Mouse (Mus musculus) heart, embryonic 12.5 days (tissue): ENCODE data around the gene Pram1. TPM values are rescaled to one million over a fixed set of nuclear protein-coding genes. Genes with fewer than 3 reads are reported as not detected.

Source experiments
- ATAC-seq: fragments of 200-750 bp; cut with Nextera tagmentation; 2 replicates; pipeline ENCODE4 v1.8.0; 2017; ENCODE audit warnings: moderate TSS enrichment, moderate library complexity; ENCODE audit not compliant: insufficient number of reproducible peaks, low FRiP score
- H3K27ac ChIP-seq: fragments of 300-500 bp; sonication (generic); 2 replicates; pipeline ENCODE4 v1.5.1; 2016; ENCODE audit warnings: mild to moderate bottlenecking, moderate library complexity; ENCODE audit not compliant: poor library complexity, severe bottlenecking
- H3K27me3 ChIP-seq: fragments of 300-500 bp; sonication (generic); replicated peaks from 2 replicates; pipeline ENCODE4 v1.6.1; 2016; ENCODE audit warnings: mild to moderate bottlenecking, moderate library complexity
- H3K36me3 ChIP-seq: fragments of 300-500 bp; sonication (generic); 2 replicates; pipeline ENCODE4 v1.6.1; 2016; ENCODE audit warnings: mild to moderate bottlenecking, moderate library complexity
- H3K4me1 ChIP-seq: fragments of 300-500 bp; sonication (generic); replicated peaks from 2 replicates; pipeline ENCODE4 v1.6.1; 2016; ENCODE audit warnings: mild to moderate bottlenecking
- H3K4me2 ChIP-seq: fragments of 300-500 bp; sonication (generic); 2 replicates; pipeline ENCODE4 v1.6.1; 2016; ENCODE audit warnings: mild to moderate bottlenecking, moderate library complexity
- H3K4me3 ChIP-seq: fragments of 300-500 bp; sonication (generic); 2 replicates; pipeline ENCODE4 v1.5.1; 2016; ENCODE audit warnings: mild to moderate bottlenecking
- H3K9ac ChIP-seq: fragments of 300-500 bp; sonication (generic); 2 replicates; pipeline ENCODE4 v1.6.1; 2016; ENCODE audit warnings: mild to moderate bottlenecking, moderate library complexity
- H3K9me3 ChIP-seq: fragments of 300-500 bp; sonication (generic); replicated peaks from 2 replicates; pipeline ENCODE4 v1.6.1; 2016; ENCODE audit warnings: mild to moderate bottlenecking, moderate library complexity
- WGBS: fragments of 180-500 bp; shearing (Covaris S2); methylation state at CpG from one replicate; pipeline ENCODE4 v1.1.7; 2016; 5-methylcytosine and 5-hydroxymethylcytosine counted together
- polyA plus RNA-seq: library from polyadenylated mRNA; unstranded; fragments of >200 nt; fragmentation: Nextera tagmentation; extraction: Ambion mirVana; gene quantifications from 2 replicates; pipeline ENCODE4 v1.2.1, GENCODE M21; 2016

The Pram1 gene
- polyA plus RNA-seq, 1 experiment from 2014 or later, result 0.14 TPM

GRCm38 (mm10) chr17:33629487-33630125 lies 8.2 kb upstream of the Pram1 start:
- peak; percentile 59 for ATAC-seq
- WGBS, result 51% methylated on average over 12 of the region's 12 CpGs
- H3K36me3 ChIP-seq, result peaks cover 38% of the 10 kb centered on the region

DNA sequence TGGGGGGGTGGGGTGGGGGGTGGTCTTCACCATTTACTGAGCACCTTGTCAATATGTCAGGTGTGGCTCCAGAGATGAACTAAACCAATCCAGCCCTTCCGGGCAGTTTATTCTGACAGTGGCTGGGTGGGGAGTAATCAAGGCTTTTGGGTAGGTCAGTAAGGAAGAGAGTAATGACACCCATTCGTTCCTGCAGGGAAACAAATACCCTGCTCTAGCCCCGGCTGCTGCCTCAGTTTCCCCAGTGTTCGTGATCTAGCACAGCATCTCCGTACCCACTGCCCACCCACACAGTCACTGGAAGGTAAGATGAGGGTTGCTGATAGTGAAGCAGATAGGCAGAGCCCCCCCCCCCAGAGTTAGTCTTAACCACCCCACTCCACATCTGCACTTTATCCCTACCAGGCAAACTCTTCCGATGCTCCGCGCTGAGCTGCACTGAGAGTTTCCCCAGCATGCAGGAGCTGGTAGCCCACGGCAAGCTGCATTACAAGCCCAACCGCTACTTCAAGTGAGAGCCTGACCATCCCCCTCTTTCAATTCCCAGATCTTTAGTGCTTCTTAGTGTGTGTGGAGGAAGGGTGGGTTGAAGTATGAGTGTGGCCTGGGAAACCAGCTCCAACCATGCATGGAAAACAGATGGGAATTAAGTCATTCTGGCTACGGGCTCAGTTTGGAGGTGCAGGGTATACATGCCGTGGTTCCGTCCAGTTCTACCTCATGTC lies 7.5 kb upstream of the Pram1 start:
- WGBS, result 75% methylated on average over 13 of the region's 13 CpGs
- peak overlapping the region; percentile 80; the same call in 1 of the 2 replicates for H3K4me3 ChIP-seq

More at GRCm38 (mm10) chr17:33629487-33630125, 8.2 kb upstream of the Pram1 start:
- Histone ChIP-seq H3K27me3 (no peaks in the 10 kb centered on the region), H3K9ac (peak overlapping the region; percentile 84), H3K9me3 (no peaks in the 10 kb centered on the region), H3K4me2 (peak overlapping the region; percentile 74), H3K4me1 (peaks cover 17% of the 10 kb centered on the region), H3K27ac (peak overlapping the region; percentile 98), H3K4me3 (peak overlapping the region; percentile 80)

DNA sequence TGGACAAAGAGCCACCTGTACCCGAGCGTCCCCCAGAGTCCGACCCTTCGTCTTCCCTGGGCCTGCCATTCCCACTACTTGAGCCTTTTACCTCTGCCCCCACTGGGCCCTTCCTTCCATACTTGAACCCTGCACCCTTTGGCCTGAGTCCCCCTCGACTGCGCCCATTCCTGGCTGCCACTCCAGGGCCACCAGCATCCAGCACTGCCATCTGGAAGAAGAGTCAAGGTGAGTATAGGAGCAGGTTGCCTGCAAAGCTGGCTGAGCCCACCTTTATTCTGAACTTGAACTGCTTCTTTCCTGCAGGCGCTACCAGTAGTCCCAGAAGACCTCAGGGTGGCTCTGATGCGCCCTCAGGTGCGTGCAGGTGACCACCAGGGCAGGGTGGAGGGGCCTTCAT lies 6.6 kb upstream of the Pram1 start:
- Histone ChIP-seq H3K4me1 (peaks cover 17% of the 10 kb centered on the region), H3K4me2 (no peak overlapping the region), H3K36me3 (peaks cover 38% of the 10 kb centered on the region), H3K27me3 (no peaks in the 10 kb centered on the region), H3K4me3 (no peak overlapping the region), H3K9me3 (no peaks in the 10 kb centered on the region), H3K9ac (no peak overlapping the region), H3K27ac (no peak overlapping the region)
- no peak for ATAC-seq
- 97% methylated on average over 9 of the region's 9 CpGs for WGBS

More for the DNA sequence above, 7.5 kb upstream of the Pram1 start:
- H3K9ac ChIP-seq, result 0 out of 2 replicates have a peak overlapping the region, but pooled peaks have one; percentile 84
- no peak for ATAC-seq
- H3K9me3 ChIP-seq, result no peaks in the 10 kb centered on the region
- H3K36me3 ChIP-seq, result peaks cover 38% of the 10 kb centered on the region
- H3K4me1 ChIP-seq, result peaks cover 17% of the 10 kb centered on the region
- H3K27me3 ChIP-seq, result no peaks in the 10 kb centered on the region
- H3K27ac ChIP-seq, result no peak overlapping the region
- H3K4me2 ChIP-seq, result peak overlapping the region; percentile 74

DNA sequence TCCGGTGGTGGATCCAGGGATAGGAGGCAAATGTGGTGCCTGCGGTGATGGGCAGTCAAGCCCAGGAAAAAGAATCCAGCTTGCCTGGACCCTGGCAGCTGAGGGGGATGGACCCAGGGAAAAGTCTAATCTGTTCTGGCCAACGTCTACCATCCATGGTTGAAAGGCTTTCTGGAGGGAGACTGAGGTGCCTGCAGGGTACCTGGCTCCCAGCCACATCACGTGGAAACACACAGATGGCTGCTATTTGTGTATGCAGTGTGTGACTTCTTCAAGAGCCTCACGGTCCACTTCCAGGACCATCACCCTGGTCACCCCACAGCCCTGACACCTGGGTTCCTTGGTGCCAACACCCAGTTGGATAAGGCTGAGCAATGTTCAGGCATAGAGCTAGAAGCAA lies 6.1 kb upstream of the Pram1 start:
- peaks cover 17% of the 10 kb centered on the region for H3K4me1 ChIP-seq
- WGBS, result 80% methylated on average over 5 of the region's 5 CpGs

DNA sequence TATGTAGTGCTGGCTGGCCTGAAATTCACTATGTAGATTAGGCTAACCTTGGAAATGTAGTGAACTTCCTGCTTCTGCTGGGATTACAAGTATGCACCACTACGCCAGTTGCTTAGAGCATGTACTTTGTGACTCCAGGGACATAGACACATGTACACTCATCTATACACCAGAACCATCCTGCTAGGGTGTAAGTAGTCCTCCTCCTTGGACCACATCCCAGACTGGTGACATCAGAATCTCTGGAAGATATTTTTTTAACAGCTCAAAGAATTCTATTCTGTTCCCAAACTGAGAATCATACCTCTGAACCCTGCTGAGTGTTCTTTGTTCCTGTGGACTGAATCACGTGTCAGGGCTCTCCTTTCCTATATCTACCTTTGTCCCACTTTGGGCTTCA lies 818 bp upstream of the Pram1 start:
- no peak overlapping the region for H3K9ac ChIP-seq
- H3K9me3 ChIP-seq, result no peaks in the 10 kb centered on the region
- 80% methylated on average over 2 of the region's 2 CpGs for WGBS
- H3K36me3 ChIP-seq, result peaks cover 37% of the 10 kb centered on the region
- H3K27ac ChIP-seq, result no peak overlapping the region
- H3K4me2 ChIP-seq, result no peak overlapping the region
- no peaks in the 10 kb centered on the region; the same call in 1 of the 2 replicates for H3K4me1 ChIP-seq
- no peaks in the 10 kb centered on the region for H3K27me3 ChIP-seq
- no peak overlapping the region for H3K4me3 ChIP-seq
- no peak for ATAC-seq

More for the DNA sequence above, 6.1 kb upstream of the Pram1 start:
- H3K27ac ChIP-seq, result no peak overlapping the region
- peaks cover 38% of the 10 kb centered on the region for H3K36me3 ChIP-seq
- H3K4me3 ChIP-seq, result no peak overlapping the region
- no peaks in the 10 kb centered on the region for H3K27me3 ChIP-seq
- ATAC-seq, result no peak
- H3K9me3 ChIP-seq, result no peaks in the 10 kb centered on the region
- no peak overlapping the region for H3K9ac ChIP-seq
- H3K4me2 ChIP-seq, result no peak overlapping the region

DNA sequence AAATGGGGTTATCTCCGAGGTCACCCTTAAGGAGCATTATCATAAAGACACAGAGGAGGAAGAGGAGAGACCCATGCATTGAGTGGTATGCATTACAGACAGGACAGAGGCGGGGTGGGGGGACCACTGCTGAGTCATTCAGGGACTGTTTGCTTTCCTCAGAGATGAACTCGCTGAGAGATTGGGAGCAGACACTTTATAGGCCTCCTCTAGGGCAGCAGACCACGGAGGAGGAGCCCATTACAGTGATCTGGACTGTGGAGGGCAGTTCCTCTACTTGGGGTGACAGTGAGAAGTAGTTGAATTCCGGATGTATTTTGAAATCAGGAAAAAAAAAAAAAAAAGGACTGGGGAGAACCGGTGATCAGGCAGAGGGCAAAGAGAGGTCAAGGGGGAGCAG lies 1.9 kb downstream of the Pram1 start:
- Histone ChIP-seq H3K27ac (no peak overlapping the region), H3K4me2 (no peak overlapping the region), H3K9ac (no peak overlapping the region), H3K9me3 (no peaks in the 10 kb centered on the region), H3K4me1 (no peaks in the 10 kb centered on the region; the same call in 1 of the 2 replicates), H3K36me3 (peaks cover 47% of the 10 kb centered on the region), H3K27me3 (no peaks in the 10 kb centered on the region), H3K4me3 (no peak overlapping the region)
- WGBS, result 38% methylated on average over 6 of the region's 6 CpGs
- no peak for ATAC-seq

DNA sequence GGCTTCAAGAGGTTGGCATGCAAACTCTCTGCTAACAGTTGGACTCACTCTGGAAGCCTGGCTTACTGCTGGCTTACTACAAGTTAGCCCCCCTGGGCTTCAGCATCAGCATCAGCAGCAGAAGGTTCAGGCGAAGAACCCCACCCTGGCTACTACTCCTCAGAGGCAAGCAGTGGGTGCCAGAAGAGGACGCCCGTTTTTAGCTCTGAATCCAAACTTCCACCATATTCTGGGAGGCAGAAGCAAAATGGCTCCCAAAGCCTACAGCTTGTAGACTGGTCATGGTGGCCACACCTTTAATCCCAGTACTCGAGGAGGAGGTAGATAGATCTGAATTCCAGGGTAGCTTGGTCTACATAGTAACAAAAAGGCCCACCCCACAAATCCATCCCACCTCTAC lies 6.2 kb downstream of the Pram1 start:
- H3K4me2 ChIP-seq, result no peak overlapping the region
- H3K4me1 ChIP-seq, result no peaks in the 10 kb centered on the region; the same call in 1 of the 2 replicates
- H3K36me3 ChIP-seq, result peaks cover 70% of the 10 kb centered on the region
- no peak overlapping the region for H3K9ac ChIP-seq
- H3K4me3 ChIP-seq, result no peak overlapping the region
- 89% methylated on average over 4 of the region's 4 CpGs for WGBS
- no peaks in the 10 kb centered on the region for H3K9me3 ChIP-seq
- H3K27me3 ChIP-seq, result no peaks in the 10 kb centered on the region
- no peak for ATAC-seq
- no peak overlapping the region for H3K27ac ChIP-seq

DNA sequence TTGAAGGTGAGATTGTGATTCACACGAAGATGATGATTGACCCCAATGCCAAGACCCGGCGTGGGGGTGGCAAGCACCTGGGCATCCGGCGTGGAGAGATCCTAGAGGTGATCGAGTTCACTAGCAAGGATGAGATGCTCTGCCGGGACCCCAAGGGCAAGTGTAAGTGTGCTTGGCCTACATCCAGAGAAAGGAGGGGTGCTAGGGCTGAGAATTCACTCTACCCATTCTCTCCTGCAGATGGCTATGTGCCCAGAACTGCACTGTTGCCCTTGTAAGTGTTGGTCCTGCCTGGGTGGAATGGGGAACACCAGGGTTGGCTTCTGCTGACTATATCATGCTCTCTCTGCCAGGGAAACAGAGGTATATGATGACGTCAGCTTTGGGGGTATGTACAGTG lies 7.2 kb downstream of the Pram1 start:
- no peak overlapping the region for H3K9ac ChIP-seq
- H3K9me3 ChIP-seq, result no peaks in the 10 kb centered on the region
- H3K4me2 ChIP-seq, result no peak overlapping the region
- no peak for ATAC-seq
- no peak overlapping the region for H3K4me3 ChIP-seq
- H3K27me3 ChIP-seq, result no peaks in the 10 kb centered on the region
- 93% methylated on average over 8 of the region's 8 CpGs for WGBS
- H3K4me1 ChIP-seq, result no peaks in the 10 kb centered on the region; the same call in 1 of the 2 replicates
- H3K36me3 ChIP-seq, result peaks cover 80% of the 10 kb centered on the region
- H3K27ac ChIP-seq, result no peak overlapping the region

GRCm38 (mm10) chr17:33649781-33650475 lies 12.1 kb downstream of the Pram1 start:
- peaks cover 92% of the 10 kb centered on the region for H3K36me3 ChIP-seq
- H3K4me2 ChIP-seq, result no peak overlapping the region
- H3K27ac ChIP-seq, result no peak overlapping the region
- H3K27me3 ChIP-seq, result no peaks in the 10 kb centered on the region
- no peaks in the 10 kb centered on the region for H3K4me1 ChIP-seq
- no peak overlapping the region for H3K9ac ChIP-seq
- no peaks in the 10 kb centered on the region for H3K9me3 ChIP-seq
- peak; percentile 56 for ATAC-seq
- H3K4me3 ChIP-seq, result no peak overlapping the region
- WGBS, result 97% methylated on average over 34 of the region's 34 CpGs

DNA sequence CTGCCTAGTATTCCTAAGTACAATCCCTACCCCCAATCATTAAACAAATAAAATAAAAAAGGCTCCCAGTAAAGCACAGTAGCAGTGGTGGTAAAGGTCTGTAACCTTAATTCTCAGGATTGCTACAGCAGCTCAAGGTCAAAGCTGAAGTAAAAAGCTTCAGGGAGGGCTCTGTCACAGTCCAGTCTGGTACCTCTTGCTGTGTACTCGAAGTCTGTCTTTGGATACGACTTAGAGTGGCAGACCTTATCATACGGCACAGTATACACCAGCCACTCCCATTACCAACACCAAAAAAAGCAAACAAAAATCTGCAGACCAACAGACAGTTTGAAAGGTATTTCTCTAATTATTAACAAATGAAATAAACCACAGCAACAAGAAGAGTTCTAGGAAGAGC lies 29.0 kb downstream of the Pram1 start:
- H3K27me3 ChIP-seq, result no peaks in the 10 kb centered on the region
- H3K4me3 ChIP-seq, result no peak overlapping the region
- H3K27ac ChIP-seq, result peak overlapping the region; percentile 24; the same call in 1 of the 2 replicates
- WGBS, result 36% methylated on average over 3 of the region's 3 CpGs
- H3K36me3 ChIP-seq, result peaks cover 44% of the 10 kb centered on the region
- no peak overlapping the region for H3K4me2 ChIP-seq
- no peaks in the 10 kb centered on the region; the same call in 1 of the 2 replicates for H3K4me1 ChIP-seq
- no peak overlapping the region for H3K9ac ChIP-seq
- ATAC-seq, result no peak
- no peaks in the 10 kb centered on the region for H3K9me3 ChIP-seq

GRCm38 (mm10) chr17:33669681-33670080 lies 31.8 kb downstream of the Pram1 start:
- Histone ChIP-seq H3K4me2 (no peak overlapping the region), H3K27ac (no peak overlapping the region), H3K9ac (no peak overlapping the region), H3K36me3 (peaks cover 28% of the 10 kb centered on the region), H3K4me1 (no peaks in the 10 kb centered on the region; the same call in 1 of the 2 replicates), H3K27me3 (no peaks in the 10 kb centered on the region), H3K4me3 (no peak overlapping the region), H3K9me3 (no peaks in the 10 kb centered on the region)
- ATAC-seq, result no peak
- 91% methylated on average over 3 of the region's 3 CpGs for WGBS
